Mouse (Mus musculus) G1E-ER4 (cell line): ENCODE measurements around the gene Cmtm6. TPM values are rescaled to one million over a fixed set of nuclear protein-coding genes. Genes with fewer than 3 reads are reported as not detected.

Experiments
- GATA1 ChIP-seq: IDR thresholded peaks from one replicate; pipeline ENCODE4 v1.8.0; 2012; ENCODE audit warnings: low read length, inconsistent platforms
- polyA plus RNA-seq: library from polyadenylated mRNA; stranded (reverse); fragments of >175 nt; gene quantifications from 2 replicates; pipeline ENCODE4 v1.2.3, GENCODE M21; 2012

Gene Cmtm6
- polyA plus RNA-seq, 1 experiment = 14.9 TPM

- TF ChIP-seq GATA1 = no peak
Measured at GRCm38 (mm10) chr9:114779984-114780745, 49.2 kb downstream of the Cmtm6 start.

DNA sequence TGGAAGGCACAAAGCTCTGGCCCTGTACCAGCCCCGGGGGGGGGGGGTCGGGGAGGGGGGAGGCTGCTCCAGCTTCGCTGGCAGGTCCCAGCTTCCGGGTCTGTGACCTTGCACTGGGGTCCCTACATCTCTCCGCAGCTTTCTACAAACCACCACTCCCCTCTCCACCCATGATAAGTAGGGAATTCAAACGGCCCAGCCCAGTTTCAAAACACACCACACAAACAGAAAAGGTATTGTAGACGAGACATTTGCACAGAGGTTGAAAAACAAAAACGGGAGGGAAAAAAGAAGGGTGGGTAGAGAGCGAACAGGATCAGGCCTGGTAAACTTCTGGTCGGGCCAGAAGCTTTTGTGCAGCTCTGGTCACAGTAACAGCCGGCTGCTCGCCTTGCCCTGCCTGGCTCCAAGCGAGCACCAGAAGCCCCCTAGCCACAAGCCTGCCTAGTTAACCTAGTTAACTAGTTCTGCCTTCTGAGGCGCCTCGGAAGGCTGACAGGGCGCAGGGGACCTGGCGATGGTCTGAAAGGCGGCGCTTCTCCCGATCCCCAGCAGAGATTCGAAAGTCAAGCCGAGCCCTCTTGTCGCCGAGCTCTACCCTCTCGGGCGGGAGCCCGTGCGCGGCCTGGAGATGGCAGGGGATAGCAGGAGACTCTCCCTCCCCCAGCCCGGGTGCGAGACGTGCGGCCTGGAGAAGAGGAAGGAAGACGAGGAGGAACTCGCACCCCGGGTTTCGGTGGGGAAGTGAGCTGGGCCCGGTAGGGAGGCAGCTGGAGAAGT, 50.0 kb downstream of the Cmtm6 start:
- TF ChIP-seq GATA1 = no peak

- TF ChIP-seq GATA1 = no peak
Measured at GRCm38 (mm10) chr9:114781526-114782212, 50.8 kb downstream of the Cmtm6 start, which contains the start of gene Cmtm7. Gene Cmtm7 (minus strand): TSS chr9:114781856.

DNA sequence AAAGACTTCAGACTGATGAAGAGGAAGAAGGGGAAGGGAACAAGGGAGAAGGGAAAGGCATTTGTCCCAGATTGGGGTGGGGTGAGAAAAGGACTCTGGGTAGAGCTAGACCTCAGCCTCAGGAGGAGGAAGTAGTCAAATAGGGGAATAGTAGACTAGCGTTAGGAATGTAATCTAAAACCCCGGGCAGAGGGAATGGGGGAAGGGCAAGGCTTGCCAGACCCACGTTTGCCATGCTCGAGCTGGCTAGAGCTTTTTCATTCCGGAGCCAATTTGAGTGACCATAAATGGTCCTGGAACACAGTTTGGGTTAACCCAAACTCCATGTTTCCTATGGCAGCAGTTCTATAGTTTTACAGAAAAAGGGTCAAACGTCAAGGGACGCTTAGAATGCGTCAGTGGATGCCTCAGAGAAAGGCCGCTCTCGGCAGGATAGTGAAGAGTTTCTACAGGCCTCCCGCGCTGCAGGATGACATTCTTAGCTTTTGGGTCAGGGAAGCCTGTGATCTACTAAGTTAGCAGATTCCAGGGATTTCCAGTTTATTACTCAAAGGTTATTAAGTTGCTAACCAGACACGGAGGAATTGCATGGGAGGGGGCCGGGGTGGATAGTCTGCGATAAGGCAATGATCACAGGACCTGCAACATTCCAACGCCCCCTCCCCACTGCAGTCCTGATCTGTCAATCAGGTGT, 54.7 kb downstream of the Cmtm6 start:
- no peak for TF ChIP-seq GATA1

DNA sequence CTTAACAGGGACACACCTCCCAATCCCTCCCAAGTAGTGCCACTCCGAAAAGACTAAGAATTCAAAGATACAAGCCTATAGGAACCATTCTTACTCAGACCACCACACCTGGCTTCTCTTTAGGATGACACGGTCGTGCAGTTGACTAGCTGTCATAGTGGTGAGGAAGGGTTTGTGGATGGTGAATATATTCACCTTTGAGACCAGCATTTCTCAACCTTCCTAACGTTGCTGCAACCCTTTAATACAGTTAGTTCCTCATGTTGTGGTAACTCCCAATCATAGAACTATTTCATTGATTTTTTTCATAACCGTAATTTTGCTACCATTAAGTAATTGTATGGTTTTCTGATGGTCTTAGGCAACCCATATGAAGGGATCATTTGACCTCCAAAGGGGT, 56.2 kb downstream of the Cmtm6 start:
- no peak for TF ChIP-seq GATA1

GRCm38 (mm10) chr9:114787716-114788115, 56.8 kb downstream of the Cmtm6 start:
- TF ChIP-seq GATA1 = peak; percentile 71

DNA sequence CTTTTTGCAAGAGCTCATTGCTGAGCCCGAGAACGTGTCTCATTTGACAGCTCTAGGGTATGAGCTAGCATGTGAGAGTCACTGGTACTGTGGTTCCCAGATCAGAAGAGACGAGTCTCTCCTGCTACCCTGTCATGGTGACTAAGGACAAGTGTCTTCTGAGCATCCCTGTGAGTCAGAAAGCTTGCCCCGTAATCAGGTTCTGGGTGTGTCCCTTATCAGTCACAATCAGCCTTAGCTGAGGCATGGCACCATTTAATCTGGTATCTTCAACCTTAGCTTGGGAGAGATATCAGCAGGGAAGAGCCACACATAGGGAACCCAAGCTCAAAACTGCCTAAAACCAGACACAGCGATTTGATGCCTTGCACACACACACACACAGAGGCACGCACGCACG, 57.8 kb downstream of the Cmtm6 start:
- TF ChIP-seq GATA1 = peak; percentile 73

GRCm38 (mm10) chr9:114789557-114789956, 58.6 kb downstream of the Cmtm6 start:
- no peak for TF ChIP-seq GATA1

- TF ChIP-seq GATA1 = no peak
Measured at GRCm38 (mm10) chr9:114789989-114790388, 59.1 kb downstream of the Cmtm6 start.

DNA sequence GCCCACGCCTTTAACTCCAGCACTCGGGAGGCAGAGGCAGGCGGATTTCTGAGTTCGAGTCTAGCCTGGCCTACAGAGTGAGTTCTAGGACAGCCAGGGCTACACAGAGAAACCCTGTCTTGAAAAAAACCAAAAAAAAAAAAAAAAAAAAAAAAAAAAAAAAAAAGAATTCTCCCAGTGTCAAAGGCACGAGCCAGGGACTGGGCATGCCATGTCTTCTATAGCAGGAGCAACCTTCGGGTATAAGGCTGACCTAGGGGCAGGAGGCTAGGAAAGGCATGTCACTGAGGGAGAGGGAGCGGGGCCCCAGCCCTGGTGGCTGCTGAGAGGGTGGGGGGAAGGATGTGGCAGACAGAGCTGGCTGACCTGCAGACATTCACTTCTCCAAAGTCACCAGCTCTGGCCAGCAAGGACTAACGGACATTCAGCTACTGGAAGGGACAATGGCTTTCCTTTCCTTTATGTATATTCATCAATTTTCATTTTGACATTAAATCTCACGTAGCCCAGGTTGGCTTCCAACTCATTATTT, 62.9 kb downstream of the Cmtm6 start:
- TF ChIP-seq GATA1 = no peak

DNA sequence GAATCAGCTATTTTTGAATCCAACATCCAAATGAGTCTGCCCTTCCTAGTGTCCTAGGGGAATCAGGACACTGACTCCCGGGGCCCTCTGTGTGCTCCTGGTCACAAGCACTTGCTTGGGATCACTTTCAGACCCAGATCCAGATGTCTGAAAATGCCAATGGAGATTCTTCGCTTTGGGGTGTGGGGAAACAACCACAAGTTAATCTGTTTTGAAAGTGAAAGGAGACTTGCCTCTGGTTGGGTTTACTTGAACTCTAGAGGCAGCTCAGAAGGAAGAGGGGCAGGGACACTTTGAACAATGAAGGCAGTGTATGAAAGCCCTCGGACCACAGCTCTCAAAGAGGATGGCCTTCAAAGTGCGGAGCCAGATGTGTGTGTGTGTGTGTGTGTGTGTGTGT, 63.6 kb downstream of the Cmtm6 start:
- TF ChIP-seq GATA1 = no peak

- TF ChIP-seq GATA1 = no peak
Measured at GRCm38 (mm10) chr9:114796473-114797050, 65.6 kb downstream of the Cmtm6 start.

DNA sequence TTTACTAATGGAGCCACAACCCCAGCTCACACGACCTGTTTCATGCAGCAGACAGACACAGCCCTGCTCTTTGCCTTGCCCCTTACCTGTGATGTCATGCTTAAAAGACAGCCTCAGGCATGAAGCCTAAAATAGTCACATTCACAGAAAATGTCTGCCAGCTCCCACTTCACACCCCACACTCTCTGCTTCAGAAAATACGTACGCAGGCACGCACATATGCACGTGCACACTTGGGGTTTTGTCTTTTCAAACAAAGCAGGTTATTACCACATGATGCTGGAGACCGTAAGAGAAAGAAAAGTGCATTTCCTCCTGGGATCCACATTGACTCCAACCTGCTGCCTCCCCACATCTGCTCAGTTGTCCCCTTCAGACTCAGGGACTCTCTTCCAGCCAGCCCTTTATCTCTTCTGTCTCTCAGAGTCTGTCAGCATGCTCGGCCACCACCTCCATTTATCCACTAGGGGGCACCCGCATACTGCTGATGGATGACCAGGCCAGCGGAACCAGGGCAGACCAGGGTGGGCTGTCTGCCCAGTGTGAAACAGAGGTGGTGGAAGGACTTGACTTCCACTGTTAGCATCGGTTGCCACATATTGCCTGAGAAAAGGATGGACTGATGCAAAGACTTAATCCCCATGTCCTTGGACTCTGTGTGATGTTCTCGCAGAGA, 66.6 kb downstream of the Cmtm6 start:
- no peak for TF ChIP-seq GATA1

- no peak for TF ChIP-seq GATA1
Measured at GRCm38 (mm10) chr9:114798845-114799244, 67.9 kb downstream of the Cmtm6 start.

Other genes starting within 250 kb of the Cmtm6 start
- gene Ccr4, start 226.2 kb upstream of the Cmtm6 start, polyA plus RNA-seq = not detected in 2 replicates
- not detected in 2 replicates for gene C130032M10Rik, start 215.4 kb upstream of the Cmtm6 start, polyA plus RNA-seq
- gene Trim71, start 166.7 kb upstream of the Cmtm6 start, polyA plus RNA-seq = not detected in 2 replicates
- 35.1 and 44.5 TPM in 2 replicates for gene Cnot10, start 90.9 kb upstream of the Cmtm6 start, polyA plus RNA-seq
- gene Dync1li1, start 42.3 kb upstream of the Cmtm6 start, polyA plus RNA-seq = 30.2 and 38.4 TPM in 2 replicates
- 0.10 and 0.36 TPM in 2 replicates for gene Cmtm7, start 50.7 kb downstream of the Cmtm6 start, polyA plus RNA-seq
- gene Cmtm8, start 113.0 kb downstream of the Cmtm6 start, polyA plus RNA-seq = not detected in 2 replicates
- gene Gpd1l, start 202.9 kb downstream of the Cmtm6 start, polyA plus RNA-seq = 8.7 and 12.5 TPM in 2 replicates
- not detected in 2 replicates for gene Osbpl10, start 247.5 kb downstream of the Cmtm6 start, polyA plus RNA-seq